Mouse (Mus musculus): ENCODE results near the gene Nap1l1. TPM values are rescaled to one million over a fixed set of nuclear protein-coding genes. Genes with fewer than 3 reads are reported as not detected.
"Not testable (repeated sequence)": the region's sequence is repeated elsewhere in the genome, so short reads cannot be mapped to it uniquely, and the experiment has no call there.

Gene Nap1l1
- total RNA-seq (2014; fragmentation: Nextera tagmentation) (583 and 666 TPM in 2 replicates), total RNA-seq (2017) (670 and 682 TPM in 2 replicates)

DNA sequence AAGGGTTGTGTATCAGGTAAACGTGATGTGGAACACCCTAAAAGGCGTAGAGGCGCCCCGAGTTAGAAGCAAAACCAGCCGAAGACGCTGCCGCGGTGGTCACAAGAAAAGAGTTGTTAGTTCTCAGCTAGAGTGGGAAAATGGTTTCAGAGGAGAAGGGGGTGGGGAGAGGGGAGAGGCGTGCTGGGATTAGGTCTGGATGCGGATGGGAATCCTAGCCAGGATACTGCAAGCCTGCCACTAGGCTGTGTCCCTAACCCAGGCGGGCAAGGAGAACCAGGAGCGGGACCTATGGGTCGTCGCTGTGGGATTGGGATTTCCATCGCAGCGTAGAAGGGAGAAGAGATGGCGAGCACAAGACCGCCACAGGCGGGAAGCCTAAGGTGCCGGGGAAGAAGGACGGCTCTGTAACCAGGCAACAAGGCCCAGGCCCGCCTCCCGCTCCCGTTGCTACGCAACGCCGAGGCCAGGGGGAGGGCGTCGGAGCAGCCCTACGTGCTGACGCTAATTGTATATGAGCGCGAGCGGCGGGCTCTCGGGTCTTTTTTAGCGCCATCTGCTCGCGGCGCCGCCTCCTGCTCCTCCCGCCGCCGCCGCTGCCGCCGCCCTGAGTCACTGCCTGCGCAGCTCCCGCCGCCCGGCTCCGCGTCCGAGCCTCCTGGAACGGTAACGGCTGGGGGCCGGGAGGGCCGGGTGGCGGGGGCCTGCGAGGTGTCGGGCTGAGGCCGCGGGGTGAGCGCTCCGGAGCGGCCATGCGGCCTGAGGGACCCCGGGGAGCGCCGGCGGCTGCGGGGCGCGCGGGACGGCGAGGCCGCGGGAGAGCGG lies at the start of gene Nap1l1:
TSS of gene Nap1l1 (plus strand) at position 538 of the 825 bp plus-strand sequence.
- ATAC-seq (replicated peaks; ENCODE audit: poor library complexity, severe bottlenecking) = peak; percentile 92

DNA sequence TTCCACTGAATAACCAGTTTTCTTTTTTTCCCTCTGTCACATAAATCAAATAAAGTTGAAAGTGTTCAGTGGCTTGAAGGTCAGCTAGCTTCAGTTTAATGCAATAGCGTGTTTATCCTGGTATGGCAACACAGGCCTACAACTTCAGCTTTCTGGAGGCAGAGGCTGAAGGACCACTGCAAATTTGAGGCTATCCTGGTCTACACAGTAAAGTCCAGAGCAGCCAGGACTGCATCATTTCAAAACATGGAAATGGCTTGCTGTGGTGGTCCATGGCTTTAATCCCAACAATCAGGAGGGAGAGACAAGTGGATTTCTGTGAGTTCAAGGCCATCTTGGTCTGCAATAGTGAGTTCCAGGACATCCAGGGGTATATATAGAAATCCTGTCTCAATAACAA lies 46.5 kb upstream of the Nap1l1 start:
- ATAC-seq (replicated peaks; ENCODE audit: poor library complexity, severe bottlenecking) = no peak

DNA sequence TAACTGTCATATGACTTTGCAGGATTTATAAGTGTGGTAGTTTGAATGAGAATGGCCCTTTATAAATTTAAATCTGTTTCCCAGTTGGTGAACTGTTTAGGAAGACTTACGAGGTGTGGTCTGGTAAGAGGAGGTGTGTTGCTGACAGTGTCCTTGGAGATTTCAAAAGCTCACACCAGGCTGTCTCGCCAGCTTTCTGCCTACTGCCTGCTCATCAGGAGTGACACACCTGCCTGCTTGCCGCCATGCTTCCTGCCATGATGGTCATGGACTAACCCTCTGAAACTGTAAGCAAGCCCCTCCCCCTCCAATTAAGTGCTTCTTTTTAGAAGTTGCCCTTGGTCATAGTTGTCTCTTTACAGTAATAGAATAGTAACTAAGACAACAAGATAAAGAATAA lies 39.5 kb upstream of the Nap1l1 start:
- no peak for ATAC-seq (replicated peaks; ENCODE audit: poor library complexity, severe bottlenecking)

DNA sequence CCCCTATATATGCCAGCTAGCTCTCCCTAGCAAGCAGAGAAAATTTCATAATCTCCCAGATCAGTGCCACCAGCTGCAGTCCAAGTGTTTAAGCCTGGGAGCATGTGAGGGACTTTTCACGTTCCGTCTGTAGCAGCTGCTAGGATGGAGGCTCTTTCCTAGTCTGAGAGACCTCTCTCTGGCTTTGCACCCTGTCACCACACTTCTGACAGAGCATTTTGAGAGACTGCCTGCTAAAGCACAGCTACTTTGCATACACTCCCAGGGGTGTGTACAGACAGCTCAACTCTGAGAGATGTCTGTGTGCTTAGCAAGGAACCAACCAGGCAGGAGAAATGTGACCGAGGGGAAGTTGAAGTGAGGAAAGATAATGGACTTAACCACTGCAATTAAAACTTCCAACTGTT lies 32.0 kb upstream of the Nap1l1 start:
- peak; percentile 71 for ATAC-seq (replicated peaks; ENCODE audit: poor library complexity, severe bottlenecking)

DNA sequence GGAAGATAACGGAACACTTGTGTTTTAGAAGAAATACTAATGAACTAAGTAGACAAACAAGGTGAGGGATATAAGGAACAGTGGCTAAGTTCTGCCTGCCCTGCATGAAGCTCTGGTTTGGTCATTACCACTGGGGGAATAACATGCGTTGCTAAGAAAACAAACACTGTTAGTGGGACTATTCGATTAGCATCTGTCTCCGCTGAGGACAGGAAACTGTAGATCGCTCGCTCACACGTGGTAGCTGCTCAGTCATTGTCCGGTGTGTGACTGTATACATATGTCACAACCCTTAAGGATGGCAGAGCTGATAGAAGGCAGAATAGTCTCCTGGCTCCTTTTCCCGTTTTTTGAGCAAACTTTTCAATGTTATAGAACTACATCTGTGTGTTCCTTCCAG lies 28.8 kb upstream of the Nap1l1 start:
- ATAC-seq (replicated peaks; ENCODE audit: poor library complexity, severe bottlenecking) = 0 out of 2 replicates have a peak, but pooled peaks have one; percentile 9

DNA sequence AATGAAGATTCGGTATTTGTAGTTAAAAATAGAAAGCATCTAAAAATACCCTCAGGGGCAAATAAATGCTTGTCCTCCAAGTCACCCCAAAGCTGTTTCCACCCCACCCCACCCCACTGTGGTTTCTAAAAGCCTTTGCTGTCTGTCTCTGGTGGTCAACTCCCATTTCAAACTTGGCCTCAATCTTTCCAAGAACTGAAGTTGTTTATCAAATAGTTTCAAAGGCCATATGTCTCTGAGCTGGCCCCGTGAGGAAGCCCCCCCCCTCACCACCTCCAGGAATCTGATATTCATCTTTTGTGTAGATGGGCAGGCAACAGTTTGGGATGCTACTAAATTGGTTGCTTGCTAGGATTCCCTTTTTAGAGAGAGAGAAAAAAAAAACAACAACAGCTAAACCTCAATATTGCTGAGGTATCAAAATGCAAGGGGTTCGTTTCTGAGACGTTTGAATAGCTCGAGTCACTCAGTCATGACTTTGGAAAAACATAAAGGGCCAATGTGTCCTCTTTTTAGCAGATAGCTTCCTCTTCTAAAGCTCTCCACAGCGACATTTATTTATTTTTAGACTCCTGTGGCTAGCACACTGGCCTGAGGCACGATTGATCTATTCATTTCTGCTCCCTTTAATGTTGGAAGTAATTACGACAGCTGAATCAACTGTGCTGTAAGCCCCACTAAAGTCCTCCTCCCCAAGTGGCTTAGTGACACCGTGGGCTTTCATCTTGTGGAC lies 26.9 kb upstream of the Nap1l1 start:
- ATAC-seq (replicated peaks; ENCODE audit: poor library complexity, severe bottlenecking) = peak; percentile 81

DNA sequence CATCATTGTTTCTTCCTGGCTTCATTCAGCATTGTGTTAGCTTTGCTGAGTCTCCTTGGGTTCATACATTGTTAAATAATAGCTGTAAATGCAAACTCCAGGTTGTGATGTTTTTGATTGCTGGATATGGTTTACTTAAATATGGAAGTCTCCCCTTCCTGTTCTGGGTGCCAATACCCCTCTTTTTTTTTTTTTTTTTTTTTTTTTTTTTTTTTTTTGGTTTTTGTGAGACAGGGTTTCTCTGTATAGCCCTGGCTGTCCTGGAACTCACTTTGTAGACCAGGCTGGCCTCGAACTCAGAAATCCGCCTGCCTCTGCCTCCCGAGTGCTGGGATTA lies 26.4 kb upstream of the Nap1l1 start:
- ATAC-seq (replicated peaks; ENCODE audit: poor library complexity, severe bottlenecking) = not testable (repeated sequence)

DNA sequence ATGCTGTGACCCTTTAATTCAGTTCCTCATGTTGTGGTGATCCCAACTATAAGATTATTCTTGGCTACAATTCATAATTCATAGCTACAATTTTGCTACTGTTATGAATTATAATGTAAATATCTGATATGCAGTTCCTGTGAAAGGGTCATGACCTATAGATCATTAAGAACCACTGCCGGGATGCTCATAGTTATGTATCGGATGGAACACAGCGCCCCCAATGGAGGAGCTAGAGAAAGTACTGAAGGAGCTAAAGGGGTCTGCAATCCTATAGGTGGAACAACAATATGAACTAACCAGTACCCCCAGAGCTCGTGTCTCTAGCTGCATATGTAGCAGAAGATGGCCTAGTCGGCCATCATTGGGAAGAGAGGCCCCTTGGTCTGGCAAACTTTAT lies 23.4 kb upstream of the Nap1l1 start:
- ATAC-seq (replicated peaks; ENCODE audit: poor library complexity, severe bottlenecking) = not testable (repeated sequence)

DNA sequence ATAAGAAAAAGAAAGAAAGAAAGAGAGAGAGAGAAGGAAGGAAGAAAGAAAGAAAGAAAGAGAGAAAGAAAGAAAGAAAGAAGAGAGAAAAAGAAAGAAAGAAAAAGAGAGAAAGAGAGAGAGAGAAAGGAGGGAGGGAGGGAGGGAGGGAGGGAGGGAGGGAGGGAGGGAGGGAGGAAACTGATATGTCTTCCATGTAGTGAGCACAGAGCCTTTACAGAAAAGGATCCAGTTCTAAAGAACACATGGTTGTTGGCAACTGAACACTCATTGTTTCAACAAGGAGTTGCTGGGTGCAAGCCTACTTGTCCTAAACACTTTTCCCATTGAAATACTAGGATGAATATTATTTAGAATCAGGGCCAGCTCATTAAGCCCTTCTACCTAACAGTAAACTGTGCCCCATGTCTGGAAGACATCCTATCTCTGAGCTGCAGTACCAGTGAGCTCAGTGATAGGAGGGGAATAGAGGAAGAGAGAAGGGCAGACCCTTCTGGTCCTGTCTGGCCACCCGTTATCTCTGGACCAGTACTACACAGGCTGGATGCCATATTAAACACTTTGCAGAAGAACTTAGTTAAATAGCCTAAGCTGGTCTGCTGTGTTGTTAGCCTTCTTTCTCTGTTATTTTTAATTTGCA lies 21.2 kb upstream of the Nap1l1 start:
- ATAC-seq (replicated peaks; ENCODE audit: poor library complexity, severe bottlenecking) = no peak

DNA sequence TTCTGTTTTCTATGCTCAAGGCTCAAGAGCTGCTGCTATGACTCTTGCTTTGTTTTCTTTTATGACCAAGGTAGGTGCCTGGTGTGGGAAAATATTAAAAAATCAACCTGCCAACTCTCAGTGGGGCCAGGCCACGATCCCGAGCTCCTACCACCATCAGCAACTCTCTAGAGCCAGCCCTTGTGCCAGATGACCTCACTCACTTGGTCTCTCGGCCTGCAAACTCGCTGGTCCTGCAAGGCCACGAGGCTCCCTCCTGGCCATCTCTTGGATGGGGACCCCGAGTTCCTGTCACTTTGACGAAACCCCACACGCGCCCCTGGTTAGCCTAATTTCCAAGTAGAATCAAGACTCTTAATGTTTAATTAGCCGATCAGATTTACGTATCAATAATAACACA lies 20.6 kb upstream of the Nap1l1 start:
- ATAC-seq (replicated peaks; ENCODE audit: poor library complexity, severe bottlenecking) = no peak

DNA sequence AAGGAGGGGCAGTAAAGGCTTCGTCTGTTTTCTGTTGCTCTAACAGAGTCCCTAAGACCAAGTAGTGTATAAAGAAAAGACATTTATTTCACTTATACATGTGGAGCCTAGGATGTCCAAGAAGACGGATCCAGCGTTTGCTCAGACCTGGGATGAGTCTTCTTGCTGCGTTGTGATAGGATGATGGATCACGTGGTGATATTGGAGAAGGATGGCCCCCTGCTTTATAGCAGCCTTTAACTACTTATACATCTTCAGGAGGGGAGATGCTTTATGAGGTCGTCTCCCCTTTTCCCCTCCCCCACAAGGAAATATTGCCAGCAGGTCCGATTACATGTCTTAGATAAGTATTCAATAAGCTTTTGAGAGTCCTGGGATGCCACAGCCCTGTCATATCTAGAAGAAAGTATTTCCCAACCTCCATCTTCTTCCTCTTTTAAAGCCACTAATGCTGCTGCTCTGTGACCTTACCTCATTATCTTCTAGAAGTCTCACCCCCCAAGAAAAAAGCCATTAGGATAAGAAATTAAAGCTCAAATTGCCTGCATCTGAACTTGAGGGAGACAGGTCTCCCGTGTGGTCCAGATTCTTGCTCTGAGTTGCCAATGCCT lies 18.2 kb upstream of the Nap1l1 start:
- ATAC-seq (replicated peaks; ENCODE audit: poor library complexity, severe bottlenecking) = peak; percentile 95

DNA sequence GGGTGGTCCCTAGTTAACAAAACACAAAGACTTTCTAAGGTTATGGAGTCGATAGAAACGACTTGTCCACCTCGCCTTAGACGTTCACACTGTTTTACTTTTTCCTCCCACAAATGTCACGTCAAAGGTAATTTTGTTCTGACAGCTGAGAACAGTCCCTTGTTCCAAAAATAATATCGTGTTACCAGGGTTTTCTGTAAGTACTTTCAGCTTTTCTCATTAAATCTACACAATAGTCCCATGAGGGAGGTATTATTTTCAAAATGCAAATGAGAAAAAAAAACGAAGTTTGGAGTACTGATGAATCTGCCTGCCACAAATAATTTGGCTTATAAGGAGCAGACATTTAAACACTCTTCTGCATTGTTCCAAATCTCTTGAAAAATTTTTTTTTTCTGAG lies 14.9 kb upstream of the Nap1l1 start:
- no peak for ATAC-seq (replicated peaks; ENCODE audit: poor library complexity, severe bottlenecking)

DNA sequence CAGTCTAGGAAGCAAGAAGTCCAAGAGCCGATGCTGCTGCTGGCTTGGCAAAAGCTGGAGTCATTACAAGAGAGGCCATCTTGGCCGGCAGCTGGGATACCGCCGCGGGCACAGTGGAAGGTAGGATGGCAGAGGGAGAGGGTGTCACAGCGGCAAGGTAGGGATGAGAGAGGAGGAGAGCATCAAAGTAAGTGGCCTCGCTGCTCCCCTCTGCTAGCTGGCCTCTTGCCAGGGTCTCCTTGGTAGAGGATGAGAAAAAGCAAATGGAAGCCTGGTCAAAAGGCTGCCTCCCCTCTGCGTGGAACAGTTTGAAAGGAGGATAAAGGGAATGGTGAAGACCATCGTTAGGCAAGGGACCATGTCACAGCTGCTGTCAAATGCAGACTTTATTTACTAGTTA lies 14.0 kb upstream of the Nap1l1 start:
- no peak for ATAC-seq (replicated peaks; ENCODE audit: poor library complexity, severe bottlenecking)

DNA sequence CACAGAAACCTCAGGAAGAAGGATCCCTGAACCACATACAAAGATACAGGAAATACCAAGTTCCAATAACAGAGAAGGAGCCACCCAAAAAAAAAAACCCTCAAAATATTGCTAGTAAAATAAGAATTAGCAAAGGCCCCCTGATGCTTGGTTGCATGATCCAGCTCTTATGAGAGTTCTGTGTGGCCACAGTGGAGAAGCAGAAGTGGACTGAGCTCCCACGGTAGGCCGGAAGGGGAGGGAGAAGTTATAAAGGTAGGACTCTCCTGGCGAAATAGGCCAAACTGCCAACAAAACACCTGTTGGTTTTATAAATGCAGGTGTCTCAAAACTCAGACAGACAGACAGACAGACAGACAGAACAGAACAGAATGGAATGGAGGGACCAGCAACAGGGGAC lies 13.1 kb upstream of the Nap1l1 start:
- ATAC-seq (replicated peaks; ENCODE audit: poor library complexity, severe bottlenecking) = peak; percentile 58

DNA sequence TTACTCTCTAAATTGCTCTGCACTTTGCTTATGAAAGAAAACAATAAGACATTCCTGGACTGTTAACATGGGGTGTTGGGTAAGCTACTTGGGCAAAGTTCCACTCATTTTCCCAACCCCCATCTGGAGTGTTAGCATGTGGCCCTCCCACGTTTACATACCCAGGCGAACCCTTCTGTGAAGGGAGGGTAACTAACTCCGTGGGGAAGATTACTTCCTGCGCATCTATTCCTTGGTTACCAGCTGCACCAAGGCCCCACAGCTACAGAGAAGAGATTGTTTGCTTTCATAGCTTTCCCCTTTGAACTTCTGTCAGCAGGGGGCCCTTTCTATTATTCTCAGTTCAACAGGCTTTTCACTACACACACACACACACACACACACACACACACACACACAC lies 12.6 kb upstream of the Nap1l1 start:
- 0 out of 2 replicates have a peak, but pooled peaks have one; percentile 14 for ATAC-seq (replicated peaks; ENCODE audit: poor library complexity, severe bottlenecking)

DNA sequence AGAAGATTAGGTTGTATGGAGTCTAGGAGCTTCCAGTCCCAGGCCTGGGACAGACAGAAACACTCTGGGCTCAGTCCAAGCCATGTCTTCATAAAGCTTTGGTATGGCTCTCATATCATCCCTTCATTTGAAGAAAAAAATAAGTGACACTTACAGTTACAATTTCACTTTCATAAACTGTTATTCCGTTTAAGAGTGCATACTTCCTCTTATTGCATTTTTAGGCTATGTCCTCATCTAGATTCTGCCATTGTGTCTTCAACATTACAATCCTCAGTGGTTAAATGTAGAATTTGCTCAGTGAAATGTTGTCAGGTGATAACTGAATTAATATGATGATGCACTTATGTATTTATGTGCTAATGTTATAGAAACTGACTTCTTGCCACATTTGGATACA lies 8.2 kb upstream of the Nap1l1 start:
- ATAC-seq (replicated peaks; ENCODE audit: poor library complexity, severe bottlenecking) = peak; percentile 90

DNA sequence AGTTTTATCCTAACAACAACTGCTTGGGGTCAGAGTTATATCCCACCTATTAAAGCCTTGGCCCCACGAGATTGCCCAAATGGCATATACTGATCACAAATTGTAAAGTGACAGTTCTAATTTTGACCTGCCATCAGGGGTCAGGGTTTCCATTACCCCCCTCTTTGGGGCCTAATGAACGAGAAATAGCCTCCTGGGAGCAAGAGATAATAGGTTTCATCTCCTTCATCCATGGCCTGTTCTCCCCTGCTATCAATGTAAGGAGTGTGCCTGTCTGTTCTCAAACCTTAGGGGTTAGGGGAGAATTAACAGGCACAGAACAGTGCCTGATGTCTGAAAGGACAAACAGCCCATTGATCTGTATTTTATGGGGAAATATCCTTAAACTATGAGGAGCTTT lies 7.6 kb upstream of the Nap1l1 start:
- no peak for ATAC-seq (replicated peaks; ENCODE audit: poor library complexity, severe bottlenecking)

DNA sequence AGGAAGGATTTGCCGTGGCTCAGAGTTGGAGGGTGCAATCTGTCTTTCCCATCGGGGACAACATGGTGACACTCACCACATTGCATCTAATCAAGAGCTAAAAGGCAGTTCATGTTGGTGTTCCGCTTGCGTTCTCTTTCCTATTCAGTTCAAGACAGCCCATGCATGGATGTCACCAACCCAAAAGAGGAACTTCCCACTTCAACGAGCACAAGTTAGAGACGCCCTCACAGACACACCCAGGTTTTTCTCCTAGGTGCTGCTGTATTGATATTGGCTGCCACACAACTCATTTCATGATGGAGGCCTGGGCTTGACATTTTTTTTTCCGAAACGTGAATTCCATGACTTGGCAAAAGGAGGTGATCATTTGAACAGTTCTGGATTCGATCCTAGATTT lies 1.9 kb upstream of the Nap1l1 start:
- peak; percentile 64 for ATAC-seq (replicated peaks; ENCODE audit: poor library complexity, severe bottlenecking)

DNA sequence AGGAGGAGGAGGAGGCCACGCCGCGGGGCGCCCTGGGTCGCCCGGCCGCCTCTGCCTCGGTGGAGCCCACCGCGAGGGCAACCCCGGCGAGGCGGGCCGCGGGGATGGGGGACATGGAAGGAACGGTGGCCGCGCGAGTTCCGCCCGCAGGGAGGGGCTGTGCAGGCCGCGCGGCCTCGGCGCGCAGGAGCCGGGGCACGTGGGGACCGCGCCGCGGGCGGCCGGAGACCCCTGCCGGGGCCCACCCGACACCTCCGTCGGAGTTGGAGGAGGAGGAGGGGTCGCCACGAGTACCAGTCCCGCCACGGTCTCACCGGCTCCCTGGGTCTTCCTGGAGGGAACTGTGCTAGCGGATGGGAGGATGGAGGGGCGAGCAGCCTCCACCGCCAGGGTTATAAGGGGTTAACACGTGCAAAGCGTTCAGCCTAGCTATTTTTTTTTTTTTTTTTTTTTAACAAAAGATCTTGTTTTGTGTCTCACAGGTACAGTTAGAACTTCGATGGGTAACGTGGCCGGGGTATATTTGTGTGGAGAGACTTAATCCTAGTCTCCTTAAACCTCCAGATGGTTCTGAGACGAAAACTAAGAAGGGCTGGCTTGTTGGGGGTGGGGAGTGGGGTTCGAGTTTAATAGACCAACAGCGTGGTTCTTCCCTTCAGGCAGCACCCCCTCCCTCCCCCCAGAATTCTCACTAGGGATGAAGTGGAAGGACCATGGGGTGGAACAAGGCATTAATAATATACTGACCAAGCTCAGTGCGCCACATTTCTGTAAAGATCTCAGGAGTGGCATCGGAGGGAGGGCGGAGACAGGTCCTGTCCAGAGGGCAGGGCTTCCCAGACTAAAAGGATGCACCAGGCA lies 718 bp downstream of the Nap1l1 start:
- peak; percentile 21 for ATAC-seq (replicated peaks; ENCODE audit: poor library complexity, severe bottlenecking)

DNA sequence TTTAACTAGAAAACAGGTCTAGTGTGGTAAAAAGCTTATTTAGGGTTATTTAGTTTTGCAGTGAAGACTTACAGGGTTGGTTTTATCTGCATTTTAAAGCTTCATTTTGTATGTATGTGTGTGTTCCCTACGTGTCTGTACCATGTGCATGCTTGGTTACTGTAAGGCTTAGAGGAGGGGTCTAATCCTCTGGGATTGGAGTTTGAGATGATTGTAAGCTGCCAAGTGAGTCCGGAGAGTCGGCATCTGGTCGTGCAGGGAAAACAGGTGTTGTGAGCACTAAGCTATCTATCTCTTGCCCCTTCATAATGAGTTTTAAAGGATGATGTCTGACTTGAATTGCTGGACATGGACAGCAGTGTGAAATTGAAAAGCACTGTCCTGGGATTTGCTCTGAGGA lies 3.3 kb downstream of the Nap1l1 start:
- ATAC-seq (replicated peaks; ENCODE audit: poor library complexity, severe bottlenecking) = no peak

All from granulocyte monocyte progenitor cell, adult 5-6 weeks (primary cell).